Mouse (Mus musculus): ENCODE data around the gene Nrxn1.

Gene Nrxn1

GRCm38 (mm10) chr17:90543986-90544638 lies 548.8 kb downstream of the Nrxn1 start:
- in situ Hi-C loops (cut with MboI; ENCODE audit: low pct_unique_long_range_greater_than_20kb in 1 of 2, low sequenced_read_pairs in 2 of 2, unreplicated experiment in 1 of 2): no loop called here

- in situ Hi-C loops (cut with MboI; ENCODE audit: low pct_unique_long_range_greater_than_20kb in 1 of 2, low sequenced_read_pairs in 2 of 2, unreplicated experiment in 1 of 2): no loop called here
Measured at GRCm38 (mm10) chr17:90531443-90531842, 561.4 kb downstream of the Nrxn1 start.

GRCm38 (mm10) chr17:90506026-90506425 lies 586.8 kb downstream of the Nrxn1 start:
- in situ Hi-C loops (cut with MboI; ENCODE audit: low pct_unique_long_range_greater_than_20kb in 1 of 2, low sequenced_read_pairs in 2 of 2, unreplicated experiment in 1 of 2): loop anchor here in 1 of 2 experiments (25.0 kb wide), 1 partner anchor 844 kb away; no protein-coding TSS in a partner anchor

GRCm38 (mm10) chr17:90503999-90504398 lies 588.9 kb downstream of the Nrxn1 start:
- in situ Hi-C loops (cut with MboI; ENCODE audit: low pct_unique_long_range_greater_than_20kb in 1 of 2, low sequenced_read_pairs in 2 of 2, unreplicated experiment in 1 of 2): loop anchor here in 1 of 2 experiments (25.0 kb wide), 1 partner anchor 842 kb away; no protein-coding TSS in a partner anchor

- in situ Hi-C loops (cut with MboI; ENCODE audit: low pct_unique_long_range_greater_than_20kb in 1 of 2, low sequenced_read_pairs in 2 of 2, unreplicated experiment in 1 of 2): loop anchor here in 1 of 2 experiments (25.0 kb wide), 1 partner anchor 839 kb away; no protein-coding TSS in a partner anchor
Measured at GRCm38 (mm10) chr17:90501023-90501675, 591.7 kb downstream of the Nrxn1 start.

GRCm38 (mm10) chr17:90479531-90480250 lies 613.2 kb downstream of the Nrxn1 start:
- in situ Hi-C loops (cut with MboI; ENCODE audit: low pct_unique_long_range_greater_than_20kb in 1 of 2, low sequenced_read_pairs in 2 of 2, unreplicated experiment in 1 of 2): loop anchor here in 1 of 2 experiments (25.0 kb wide), 1 partner anchor 817 kb away; no protein-coding TSS in a partner anchor

- in situ Hi-C loops (cut with MboI; ENCODE audit: low pct_unique_long_range_greater_than_20kb in 1 of 2, low sequenced_read_pairs in 2 of 2, unreplicated experiment in 1 of 2): no loop called here
Measured at GRCm38 (mm10) chr17:90456748-90457147, 636.1 kb downstream of the Nrxn1 start.

GRCm38 (mm10) chr17:90455904-90456303 lies 637.0 kb downstream of the Nrxn1 start:
- in situ Hi-C loops (cut with MboI; ENCODE audit: low pct_unique_long_range_greater_than_20kb in 1 of 2, low sequenced_read_pairs in 2 of 2, unreplicated experiment in 1 of 2): no loop called here

- in situ Hi-C loops (cut with MboI; ENCODE audit: low pct_unique_long_range_greater_than_20kb in 1 of 2, low sequenced_read_pairs in 2 of 2, unreplicated experiment in 1 of 2): no loop called here
Measured at GRCm38 (mm10) chr17:90455409-90455775, 637.5 kb downstream of the Nrxn1 start.

GRCm38 (mm10) chr17:90454738-90455408 lies 638.0 kb downstream of the Nrxn1 start:
- in situ Hi-C loops (cut with MboI; ENCODE audit: low pct_unique_long_range_greater_than_20kb in 1 of 2, low sequenced_read_pairs in 2 of 2, unreplicated experiment in 1 of 2): no loop called here

- in situ Hi-C loops (cut with MboI; ENCODE audit: low pct_unique_long_range_greater_than_20kb in 1 of 2, low sequenced_read_pairs in 2 of 2, unreplicated experiment in 1 of 2): no loop called here
Measured at GRCm38 (mm10) chr17:90454356-90454737, 638.5 kb downstream of the Nrxn1 start.

- in situ Hi-C loops (cut with MboI; ENCODE audit: low pct_unique_long_range_greater_than_20kb in 1 of 2, low sequenced_read_pairs in 2 of 2, unreplicated experiment in 1 of 2): no loop called here
Measured at GRCm38 (mm10) chr17:90453280-90453679, 639.6 kb downstream of the Nrxn1 start.

GRCm38 (mm10) chr17:90452770-90453169 lies 640.1 kb downstream of the Nrxn1 start:
- in situ Hi-C loops (cut with MboI; ENCODE audit: low pct_unique_long_range_greater_than_20kb in 1 of 2, low sequenced_read_pairs in 2 of 2, unreplicated experiment in 1 of 2): no loop called here

- in situ Hi-C loops (cut with MboI; ENCODE audit: low pct_unique_long_range_greater_than_20kb in 1 of 2, low sequenced_read_pairs in 2 of 2, unreplicated experiment in 1 of 2): no loop called here
Measured at GRCm38 (mm10) chr17:90451384-90451783, 641.5 kb downstream of the Nrxn1 start.

GRCm38 (mm10) chr17:90443067-90443466 lies 649.8 kb downstream of the Nrxn1 start:
- in situ Hi-C loops (cut with MboI; ENCODE audit: low pct_unique_long_range_greater_than_20kb in 1 of 2, low sequenced_read_pairs in 2 of 2, unreplicated experiment in 1 of 2): no loop called here

- in situ Hi-C loops (cut with MboI; ENCODE audit: low pct_unique_long_range_greater_than_20kb in 1 of 2, low sequenced_read_pairs in 2 of 2, unreplicated experiment in 1 of 2): no loop called here
Measured at GRCm38 (mm10) chr17:90435836-90436235, 657.0 kb downstream of the Nrxn1 start.

- in situ Hi-C loops (cut with MboI; ENCODE audit: low pct_unique_long_range_greater_than_20kb in 1 of 2, low sequenced_read_pairs in 2 of 2, unreplicated experiment in 1 of 2): no loop called here
Measured at GRCm38 (mm10) chr17:90435371-90435770, 657.5 kb downstream of the Nrxn1 start.

GRCm38 (mm10) chr17:90430211-90430610 lies 662.7 kb downstream of the Nrxn1 start:
- in situ Hi-C loops (cut with MboI; ENCODE audit: low pct_unique_long_range_greater_than_20kb in 1 of 2, low sequenced_read_pairs in 2 of 2, unreplicated experiment in 1 of 2): no loop called here

- in situ Hi-C loops (cut with MboI; ENCODE audit: low pct_unique_long_range_greater_than_20kb in 1 of 2, low sequenced_read_pairs in 2 of 2, unreplicated experiment in 1 of 2): no loop called here
Measured at GRCm38 (mm10) chr17:90425974-90426373, 666.9 kb downstream of the Nrxn1 start.
